Mouse (Mus musculus): ENCODE measurements around the gene Lrrc2.

DNA sequence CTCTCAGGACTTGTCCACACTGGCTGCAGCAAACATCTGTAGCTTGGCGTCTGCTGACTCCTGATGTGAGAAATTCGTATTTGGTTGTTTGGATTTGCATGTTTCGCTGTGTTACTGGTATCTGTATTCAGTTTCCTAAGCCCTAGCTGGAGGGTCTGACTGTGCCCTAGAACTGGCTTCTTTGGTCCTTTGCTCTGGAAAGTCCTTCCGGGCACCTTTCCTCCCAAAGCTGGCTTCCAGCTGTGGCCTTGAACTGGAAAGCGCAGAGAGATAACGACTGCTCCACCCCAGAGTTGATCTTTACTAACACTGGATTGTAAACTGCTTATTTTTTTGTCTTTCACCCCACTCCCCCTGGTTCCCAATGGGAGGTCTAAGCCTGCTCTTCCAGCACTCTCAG lies 3.4 kb upstream of the Lrrc2 start:
- TF ChIP-seq CTCF (IDR thresholded peaks at IDR 0.05; ENCODE audit: borderline replicate concordance, control insufficient read depth, extremely low read depth, insufficient read depth, low read length, poor library complexity) (no peak), POLR2A (IDR thresholded peaks at IDR 0.05; ENCODE audit: control insufficient read depth, extremely low read depth, insufficient read depth, low read length, poor library complexity) (no peak)
